Mouse (Mus musculus) lung, postnatal 0 days (tissue): ENCODE measurements around the gene Nim1k.

Source experiments
- CTCF ChIP-seq: IDR thresholded peaks from 2 replicates; pipeline ENCODE4 v1.5.1; 2016; ENCODE audit warnings: antibody characterized with exemption, mild to moderate bottlenecking
- EP300 ChIP-seq: IDR thresholded peaks from 2 replicates; pipeline ENCODE4 v1.6.1; 2016; ENCODE audit warnings: antibody characterized with exemption, mild to moderate bottlenecking, control low read depth

DNA sequence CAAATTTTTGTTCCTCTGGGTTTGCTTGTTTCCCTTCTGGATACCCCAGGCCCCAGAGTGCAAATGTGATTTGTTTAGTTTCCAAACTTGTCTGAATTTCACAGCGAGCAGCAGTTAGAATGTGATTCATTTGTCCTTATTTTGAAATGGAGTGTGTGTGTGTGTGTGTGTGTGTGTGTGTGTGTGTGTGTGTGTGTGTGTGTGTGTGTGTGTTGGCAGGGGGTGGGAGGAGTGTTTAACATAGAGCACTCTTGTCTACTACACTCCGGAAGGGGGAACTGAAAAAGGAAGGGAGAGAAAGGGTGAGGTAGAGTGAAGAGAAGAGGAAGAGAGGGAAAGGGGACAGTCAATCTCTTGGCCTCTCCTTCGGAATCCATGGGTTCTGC lies 1.1 kb downstream of the Nim1k start:
- TF ChIP-seq CTCF (no peak), EP300 (no peak)
